Mouse (Mus musculus) Muller cell, postnatal 12 days (primary cell): Measurements from ENCODE around the gene Nup210l.

Experiments used
- DNase-seq: peaks from one replicate; pipeline ENCODE4 v3.0.0-alpha.2; 2015; ENCODE audit errors: inconsistent ontology term

The Nup210l gene

DNA sequence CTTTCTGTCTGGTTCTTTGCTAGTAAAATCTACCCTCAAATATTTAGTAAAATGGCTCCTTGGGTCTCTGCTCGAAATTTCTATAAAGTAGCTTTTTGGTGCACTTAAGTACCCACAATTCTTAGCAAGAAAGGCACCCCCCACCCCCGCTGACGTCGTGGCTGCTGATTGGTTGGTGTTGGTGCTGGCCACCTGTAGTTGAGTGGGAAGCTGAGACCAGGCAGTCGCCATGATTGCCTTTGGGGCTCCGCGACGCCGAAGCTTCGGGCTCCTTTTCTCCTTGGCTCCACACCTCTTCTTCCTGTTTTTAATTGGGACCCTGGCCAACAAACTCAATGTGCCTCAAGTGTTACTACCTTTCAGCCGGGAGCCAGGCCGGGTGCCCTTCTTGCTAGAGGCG is at the start of gene Nup210l:
Nup210l (plus strand) TSS at position 195 of the 400 bp plus-strand sequence.
- no peak for DNase-seq

DNA sequence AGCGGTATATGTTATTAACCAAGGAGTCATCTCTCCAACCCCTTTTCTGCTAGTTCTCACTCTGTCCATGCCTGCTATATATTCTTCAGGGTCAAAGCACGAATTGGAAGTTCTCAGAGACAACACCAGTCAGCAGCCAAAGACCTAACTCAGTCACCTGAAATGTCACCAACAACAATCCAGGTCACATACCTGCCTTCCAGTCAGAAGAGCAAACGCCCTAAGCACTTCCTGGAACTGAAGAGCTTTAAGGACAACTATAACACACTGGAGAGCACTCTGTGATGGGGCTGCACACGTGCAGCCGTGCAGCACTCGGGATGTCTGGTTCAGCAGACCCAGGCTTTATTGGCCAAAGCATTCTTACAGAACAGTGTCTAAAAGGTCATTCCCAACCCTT is 42.4 kb upstream of the Nup210l start:
- no peak for DNase-seq

DNA sequence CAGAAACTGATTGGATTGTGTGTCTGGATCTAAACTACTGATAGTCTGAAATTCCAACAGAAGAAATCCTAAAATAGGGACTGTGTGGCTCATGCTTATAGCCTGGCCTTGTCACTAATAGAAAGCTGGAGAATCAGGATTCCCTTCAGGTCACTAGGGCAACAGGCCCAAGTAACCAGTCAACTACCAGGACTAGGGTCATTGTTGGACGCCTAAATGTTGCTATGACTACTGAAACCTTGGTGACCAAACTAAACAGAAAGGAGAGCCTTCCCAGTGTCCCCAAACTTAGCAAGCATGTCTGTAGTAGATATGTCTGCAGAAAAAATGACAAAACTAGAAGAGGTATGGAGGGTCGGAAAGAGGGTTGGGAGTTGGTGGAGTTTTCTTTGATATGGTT is 41.4 kb upstream of the Nup210l start:
- DNase-seq: no peak

DNA sequence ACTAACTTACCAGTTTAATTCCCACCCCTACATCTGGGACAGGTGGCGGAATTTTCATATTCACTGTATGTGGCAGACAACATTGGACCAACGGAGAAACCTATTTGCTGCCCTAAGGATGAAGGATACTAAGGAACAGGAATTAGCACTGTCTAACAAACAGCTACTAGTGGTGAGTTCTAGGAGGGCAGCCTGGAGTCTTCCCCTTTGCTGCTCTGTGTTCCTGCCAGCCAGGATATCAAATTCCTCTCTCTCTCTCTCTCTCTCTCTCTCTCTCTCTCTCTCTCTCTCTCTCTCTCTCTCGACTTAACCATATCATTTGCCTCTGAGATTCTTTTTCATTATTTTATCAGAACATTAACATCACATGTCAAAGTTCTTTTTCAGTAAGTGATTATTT is 39.5 kb upstream of the Nup210l start:
- no peak for DNase-seq

DNA sequence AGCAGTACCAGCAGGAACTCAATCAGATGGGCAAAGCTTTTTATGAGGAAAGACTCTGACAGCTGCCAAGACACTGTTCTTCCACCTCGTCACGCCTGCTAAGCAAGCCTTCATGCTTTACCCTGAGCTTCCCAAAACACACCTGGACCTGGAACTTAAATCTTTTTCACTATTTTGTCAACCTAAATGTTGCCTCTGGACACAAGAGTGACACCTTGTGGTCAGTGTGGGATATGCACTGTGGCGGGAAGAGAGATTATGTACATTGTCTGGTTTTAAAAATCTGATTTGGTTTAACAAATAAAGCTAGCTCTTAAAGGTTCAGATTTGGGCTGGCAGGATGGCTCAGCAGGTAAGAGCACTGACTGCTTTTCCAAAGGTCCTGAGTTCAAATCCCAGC is 38.4 kb upstream of the Nup210l start:
- no peak for DNase-seq

DNA sequence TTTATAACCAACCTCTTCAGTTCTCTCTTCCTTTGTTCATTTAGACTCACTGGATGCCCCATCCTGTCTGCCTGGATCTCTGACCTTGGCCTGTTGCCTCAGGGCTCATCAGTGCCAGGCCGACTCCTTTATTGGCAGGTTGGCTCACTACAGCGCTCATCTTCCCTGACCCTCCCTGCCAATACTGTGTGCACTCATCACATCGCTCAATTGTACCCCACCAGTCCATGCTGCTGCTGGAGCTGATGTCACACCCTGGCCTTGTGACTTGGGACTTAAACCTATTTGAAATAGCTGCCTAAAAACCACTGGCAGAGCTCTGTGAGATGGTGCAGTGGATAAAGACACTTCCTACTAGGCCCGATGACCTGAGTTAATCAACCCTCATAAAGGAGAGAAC is 36.1 kb upstream of the Nup210l start:
- DNase-seq: no peak

DNA sequence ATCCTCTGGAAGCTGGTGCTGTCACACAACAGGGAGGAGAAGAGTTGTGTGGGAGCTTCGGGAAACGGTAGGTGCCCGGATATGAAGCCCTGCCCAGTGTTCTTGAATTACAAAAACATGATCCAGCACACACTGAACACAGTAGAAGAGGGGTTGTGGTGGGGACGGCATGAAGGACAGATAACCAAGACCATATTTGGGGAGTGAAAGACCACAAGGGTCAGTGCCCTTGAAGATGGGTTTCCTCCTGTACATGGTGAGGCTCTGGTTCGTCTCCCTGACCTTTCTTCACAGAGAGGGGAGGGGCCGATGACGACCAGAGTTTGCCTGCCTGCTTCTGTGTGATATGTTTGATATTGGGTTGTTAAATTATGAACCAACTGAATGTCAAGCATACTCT is 34.2 kb upstream of the Nup210l start:
- DNase-seq: no peak

DNA sequence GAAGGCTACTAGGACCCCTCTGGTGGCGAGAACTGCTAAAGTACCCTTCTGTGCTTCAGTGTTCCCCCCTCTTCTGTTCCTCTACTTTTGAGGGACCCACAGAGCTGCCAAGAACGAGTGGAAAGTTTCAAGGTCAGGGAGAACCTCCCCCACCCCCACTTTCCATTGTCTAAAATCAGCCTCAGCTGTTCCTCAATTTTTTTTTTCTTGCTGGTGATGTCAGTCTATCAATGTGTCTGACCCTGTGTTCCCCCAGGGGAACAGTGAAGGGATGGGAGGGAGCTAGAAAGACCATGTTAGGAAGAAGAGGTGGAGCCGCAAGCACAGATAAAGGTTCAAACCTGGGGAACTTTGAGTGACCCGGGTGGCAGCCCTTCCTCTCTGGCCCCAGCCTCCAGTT is 31.6 kb upstream of the Nup210l start, which contains the start of gene Tpm3:
Tpm3 (plus strand) TSS at position 356 of the 400 bp plus-strand sequence.
- DNase-seq: no peak

DNA sequence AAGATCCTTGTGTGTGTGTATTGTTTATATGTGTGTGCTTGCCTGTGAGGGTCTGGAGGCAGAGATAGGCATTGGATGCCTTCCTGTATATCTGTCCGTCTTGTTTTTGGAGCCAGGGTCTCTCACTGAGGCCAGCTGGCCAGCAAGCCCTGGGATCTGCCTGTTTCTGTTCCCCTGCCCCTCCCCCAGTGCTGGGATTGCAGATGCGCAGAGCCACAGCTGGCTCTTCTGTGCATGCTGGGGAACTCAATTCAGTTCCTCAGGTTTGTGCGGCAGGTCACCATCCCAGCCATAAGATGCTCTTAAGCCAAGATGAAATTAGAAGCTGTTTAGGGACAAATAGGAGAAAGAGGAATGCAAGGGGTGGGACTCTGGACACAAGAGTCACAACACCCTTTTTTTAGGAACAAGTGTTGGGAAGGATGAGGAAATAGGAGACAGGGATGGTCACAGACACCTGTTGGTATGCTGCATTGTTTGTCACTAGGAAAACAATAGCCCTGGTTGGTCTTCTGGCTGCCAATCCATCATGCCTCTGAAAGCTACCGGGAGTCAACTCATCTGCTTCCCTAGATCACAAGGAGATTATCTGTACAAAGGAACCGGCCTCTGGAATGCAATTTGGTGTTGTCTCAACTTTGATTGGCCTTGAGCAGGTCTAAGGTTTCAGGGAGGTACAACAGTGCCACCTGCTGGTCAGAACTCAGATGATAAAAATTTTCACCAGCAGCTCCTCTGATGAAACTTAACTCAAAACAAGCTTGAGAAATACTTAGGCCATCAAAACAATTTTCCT is 26.8 kb upstream of the Nup210l start:
- DNase-seq: peak; percentile 83

DNA sequence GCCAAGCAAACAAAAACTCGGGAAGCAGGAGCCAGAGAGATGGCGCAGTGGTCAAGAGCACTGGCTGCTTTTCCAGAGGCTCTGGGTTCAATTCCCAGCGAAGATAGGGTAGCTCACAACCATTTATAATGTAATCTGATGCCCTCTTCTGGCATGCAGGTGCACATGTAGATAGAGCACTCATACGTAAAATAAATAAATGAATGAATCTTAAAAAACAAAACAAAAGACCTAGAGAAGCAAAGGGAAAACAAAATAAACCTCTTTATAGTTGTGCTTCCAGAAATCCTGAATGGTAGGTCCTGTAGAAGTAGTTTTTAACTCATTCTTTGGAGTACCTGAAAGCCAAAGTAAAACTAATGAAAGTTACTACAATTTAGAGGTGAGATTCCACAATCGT is 25.7 kb upstream of the Nup210l start:
- DNase-seq: no peak

DNA sequence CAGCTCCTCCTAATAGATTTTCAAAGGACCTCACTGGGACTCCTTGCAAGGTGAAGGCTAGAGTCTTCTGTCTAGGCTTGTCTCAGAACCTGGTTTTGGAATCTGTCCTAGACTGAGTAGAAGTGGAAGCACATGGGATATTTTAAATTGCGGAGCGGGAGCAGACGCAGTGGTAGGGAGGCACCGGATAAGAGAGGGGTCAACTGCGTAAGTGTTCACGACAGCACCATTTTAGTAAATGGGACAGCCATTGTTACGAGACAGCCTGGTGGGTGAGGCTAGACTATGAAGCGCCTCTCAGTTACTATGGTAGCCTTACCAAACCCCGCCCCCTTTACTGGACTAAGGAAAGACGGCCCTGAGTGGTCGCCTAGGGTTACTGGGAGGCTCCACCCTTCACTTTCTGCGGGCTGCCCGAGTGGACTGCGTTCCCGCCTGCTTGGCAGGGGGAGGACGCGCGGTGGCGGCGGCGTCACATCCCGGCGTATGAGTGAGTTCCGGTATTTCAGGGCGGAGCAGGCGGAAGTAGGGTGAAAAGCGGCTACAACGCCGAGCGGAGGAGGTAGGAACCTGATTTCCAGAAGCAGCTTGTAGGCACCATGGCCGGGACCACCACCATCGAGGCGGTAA is 24.7 kb upstream of the Nup210l start:
- peak; percentile 98 for DNase-seq

DNA sequence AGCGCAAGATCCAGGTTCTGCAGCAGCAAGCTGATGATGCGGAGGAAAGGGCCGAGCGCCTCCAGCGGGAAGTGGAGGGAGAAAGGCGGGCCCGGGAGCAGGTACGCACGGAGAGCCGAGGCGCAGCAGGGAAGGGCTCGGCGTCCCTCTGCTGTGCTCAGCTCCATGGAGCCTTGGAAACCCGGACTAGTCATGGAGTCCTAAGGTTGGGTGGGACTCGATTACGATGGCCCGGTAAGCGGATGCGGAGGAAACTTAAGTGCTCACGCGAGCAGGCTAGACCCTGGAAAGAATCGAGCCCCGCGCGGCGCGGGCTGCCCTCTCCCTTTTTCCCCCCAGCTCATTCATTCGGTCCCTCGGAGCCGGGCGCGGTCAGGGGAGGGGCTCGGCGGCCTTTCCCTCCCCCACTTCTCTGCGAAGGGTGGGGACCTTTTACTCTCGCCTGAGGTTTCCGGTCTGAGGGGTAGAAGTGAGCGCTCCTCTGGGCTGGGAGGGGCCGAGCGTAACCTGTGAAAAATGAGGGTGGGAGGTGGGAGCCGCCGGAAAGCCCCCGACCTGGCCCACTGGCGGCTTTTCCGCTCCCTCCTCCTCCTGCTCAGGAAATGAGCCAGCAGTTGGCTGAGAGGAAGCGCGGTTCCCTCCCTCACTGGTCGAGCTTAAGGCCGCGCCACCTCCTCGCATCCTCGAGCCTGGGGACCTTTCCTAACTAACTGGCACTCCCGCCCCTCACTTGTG is 24.0 kb upstream of the Nup210l start:
- DNase-seq: peak; percentile 85

DNA sequence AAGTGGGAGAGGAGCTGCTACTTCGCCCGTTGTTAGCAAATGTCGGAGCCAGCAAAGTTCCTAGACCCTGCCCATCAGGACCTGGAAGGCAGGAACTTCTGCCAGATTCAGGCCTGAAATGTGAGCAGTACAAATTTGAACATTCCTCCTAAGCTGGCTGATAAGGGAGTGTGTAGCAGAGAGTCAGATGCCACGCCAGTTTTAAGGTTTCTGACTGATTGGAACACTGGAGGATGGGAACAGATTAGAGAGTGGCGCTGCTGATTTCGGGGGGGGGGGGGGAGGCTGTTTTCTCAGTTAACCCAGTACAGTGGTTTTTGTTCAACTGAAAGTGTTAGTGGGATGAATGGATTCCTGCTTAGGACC is 23.5 kb upstream of the Nup210l start:
- no peak for DNase-seq

DNA sequence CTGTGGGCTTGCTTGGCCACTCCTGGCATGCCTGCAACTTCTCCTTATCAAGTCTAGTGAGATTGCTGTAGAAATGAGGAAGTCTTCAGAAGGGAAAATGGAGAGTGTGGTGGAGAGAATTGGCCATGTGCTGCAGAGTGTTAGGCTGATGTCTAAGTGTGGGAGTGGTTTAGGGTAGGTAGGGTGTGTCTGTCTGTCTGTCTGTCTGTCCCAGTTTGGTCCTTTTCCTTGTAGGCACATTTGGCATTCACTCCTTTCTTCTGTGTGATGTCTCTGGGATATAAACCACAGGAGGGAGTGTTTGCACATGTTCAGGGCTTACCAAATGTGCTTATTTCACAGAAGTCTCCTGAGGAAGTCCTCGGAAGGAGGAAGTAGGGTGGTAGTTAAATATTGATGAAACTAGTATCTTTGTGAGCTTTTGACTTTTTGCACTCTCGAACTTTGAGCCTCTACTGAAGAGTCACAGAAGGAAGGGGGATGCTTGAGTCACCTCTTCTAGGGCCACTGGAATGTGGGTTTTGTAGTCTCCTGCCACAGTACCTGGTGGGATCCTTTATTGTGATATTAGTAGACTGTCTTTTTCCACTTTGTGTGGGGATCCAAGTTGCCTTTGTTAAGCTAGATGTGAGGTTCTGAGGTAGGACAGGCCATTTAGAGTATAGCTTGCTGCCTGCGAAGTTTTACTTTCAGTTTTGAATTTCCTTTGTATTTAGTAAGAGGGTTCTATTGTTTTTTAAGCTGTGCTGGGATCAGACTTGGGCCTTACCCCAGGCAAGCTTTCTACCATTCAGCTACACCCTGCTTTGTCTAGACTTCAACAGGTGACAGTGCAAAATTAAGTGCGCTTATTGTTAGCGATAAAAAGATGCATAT is 22.3 kb upstream of the Nup210l start:
- no peak for DNase-seq

DNA sequence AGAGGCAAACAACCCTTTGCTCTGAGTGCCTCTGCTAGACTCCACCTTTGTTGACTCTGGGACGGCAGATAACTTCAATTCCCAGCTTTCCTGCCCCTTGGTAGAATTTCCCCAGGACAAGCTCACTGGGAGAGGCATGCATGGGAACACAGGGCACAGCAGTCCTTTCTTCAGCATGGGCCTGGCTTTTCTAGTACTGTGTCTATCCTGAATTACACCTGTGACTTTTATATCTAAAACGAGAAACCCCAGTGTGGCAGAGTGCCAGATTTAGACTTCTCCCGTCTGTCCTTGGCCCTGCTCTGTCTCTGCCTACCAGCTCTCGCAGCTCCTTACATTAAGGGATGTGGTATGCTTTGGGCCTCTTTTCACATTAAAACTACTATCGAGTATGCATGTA is 20.9 kb upstream of the Nup210l start:
- no peak for DNase-seq

DNA sequence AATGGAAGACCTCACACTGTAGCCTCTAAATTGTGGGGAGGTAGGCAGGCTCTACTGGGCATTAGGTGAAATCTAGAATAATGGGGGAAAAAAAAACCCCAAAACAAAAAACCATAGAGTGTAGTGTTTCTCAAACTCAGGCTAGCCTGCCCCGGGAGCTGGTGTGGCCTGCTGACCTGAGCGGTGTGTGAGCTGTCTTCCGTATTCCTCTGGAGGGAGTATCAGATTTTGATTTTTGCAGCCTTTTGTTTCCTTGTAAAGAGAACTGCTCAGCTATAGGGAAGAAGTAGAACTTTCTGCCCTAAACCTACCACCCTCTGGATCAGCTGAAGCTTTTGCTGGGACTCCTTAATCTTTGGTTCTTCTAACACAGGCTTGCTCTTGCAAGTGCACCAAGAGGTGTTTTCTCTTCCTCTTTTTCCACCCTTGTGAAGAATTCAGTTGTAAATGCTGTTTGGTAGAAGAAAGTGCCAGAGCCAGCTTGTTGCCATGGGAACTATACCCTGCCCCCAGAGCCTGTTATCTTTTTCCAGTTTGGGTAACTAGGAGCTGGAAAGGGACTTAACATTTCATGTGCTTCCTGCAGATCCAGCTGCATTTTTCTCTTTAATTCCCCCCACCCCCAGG is 20.1 kb upstream of the Nup210l start:
- no peak for DNase-seq

DNA sequence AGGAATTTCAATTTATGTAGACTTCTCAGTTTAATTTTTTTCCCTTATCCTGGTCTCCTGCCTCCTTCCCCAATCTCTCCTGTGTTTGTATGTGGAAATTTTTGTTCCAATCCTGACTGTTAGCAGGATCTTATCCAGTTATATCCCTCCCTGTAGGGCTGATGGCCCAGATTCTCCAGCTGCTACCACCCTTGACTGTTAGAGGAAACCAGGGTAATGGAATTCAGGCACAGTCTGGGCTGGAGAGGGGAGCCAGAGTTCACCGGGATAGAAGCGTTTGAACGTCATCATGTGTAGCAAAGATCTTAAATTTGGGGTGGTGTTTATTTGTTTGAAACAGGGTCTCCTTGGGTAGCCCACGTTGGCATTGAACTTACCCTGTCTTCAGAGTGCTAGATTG is 19.1 kb upstream of the Nup210l start:
- DNase-seq: no peak

DNA sequence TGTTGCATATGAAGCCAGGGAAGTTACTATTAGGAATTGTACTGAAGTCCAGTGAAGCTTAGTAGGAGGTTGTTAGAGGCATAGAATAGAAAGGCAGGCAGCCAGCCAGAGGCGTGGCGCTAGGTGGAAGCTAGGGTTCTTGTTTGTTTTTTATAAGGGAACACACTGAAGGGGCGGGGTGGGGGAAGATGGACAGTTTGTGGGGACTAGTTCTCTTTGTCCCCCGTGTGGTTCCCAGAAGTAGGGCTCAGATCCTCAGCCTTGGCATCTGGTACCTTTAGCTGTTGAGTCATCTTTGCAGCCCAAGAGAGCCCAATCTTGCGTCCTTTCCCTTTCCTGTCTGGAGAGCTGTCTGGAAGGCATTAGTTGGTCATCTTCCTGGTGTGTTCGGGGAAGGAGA is 18.7 kb upstream of the Nup210l start:
- DNase-seq: peak; percentile 42

DNA sequence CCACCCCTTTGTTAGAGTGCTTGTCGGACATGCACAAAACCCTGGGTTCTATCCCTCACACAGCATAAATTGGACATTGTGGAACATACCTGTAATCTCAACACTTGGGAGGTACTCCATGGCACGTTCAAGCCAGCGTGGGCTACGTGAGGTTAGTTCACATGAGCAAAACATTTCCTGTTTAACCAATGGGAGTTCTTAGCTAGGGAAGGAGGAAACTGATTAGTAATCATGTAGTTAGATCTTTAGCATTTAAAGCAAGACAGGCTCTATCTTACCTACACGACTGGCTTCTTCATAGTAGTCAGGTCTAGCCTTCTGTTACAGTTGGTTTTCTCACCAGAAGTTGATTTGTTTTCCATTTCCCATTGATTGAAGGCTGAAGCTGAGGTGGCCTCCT is 17.9 kb upstream of the Nup210l start:
- no peak for DNase-seq

DNA sequence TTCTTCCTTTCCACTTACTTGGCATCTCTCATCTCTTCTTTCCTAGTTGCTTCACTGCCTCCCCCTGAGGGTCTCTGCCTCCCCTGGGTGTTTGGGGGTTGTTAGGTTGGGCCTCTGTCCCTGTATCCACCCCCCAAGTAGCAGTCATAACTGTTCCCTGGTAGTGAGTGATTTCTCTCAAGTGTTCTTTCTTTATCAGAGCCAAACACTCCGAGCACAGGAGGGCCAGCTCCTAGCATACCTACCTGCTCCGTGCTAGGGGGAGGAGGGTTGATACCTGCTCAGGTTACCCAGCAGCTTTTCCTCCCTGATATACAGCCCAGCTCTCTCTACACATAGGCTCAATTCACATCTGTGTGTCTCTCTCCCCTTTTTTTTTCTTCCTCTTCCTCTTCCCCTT is 15.3 kb upstream of the Nup210l start:
- no peak for DNase-seq

DNA sequence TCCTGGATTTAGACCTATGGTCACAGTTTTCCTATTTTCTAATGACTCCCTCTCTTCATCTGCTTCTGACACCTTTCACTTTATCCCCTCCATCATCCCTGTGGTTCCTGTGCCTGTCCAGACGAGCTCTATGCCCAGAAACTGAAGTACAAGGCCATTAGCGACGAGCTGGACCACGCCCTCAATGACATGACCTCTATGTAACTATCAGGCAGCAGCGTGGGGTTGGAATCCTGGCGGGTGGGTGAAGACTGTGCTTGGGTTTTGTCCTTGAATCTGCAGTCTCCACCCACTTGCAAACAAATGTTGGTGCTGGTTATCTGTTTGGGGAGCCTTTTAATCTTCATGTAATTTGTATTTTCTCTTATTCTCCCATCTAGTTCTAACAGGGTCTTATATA is 13.0 kb upstream of the Nup210l start:
- no peak for DNase-seq
